Comparison of ENCODE assay signal across 8 mouse cellular contexts in genomic region chr10:75798176-75798696, GRCm38 (mm10). TPM values are rescaled to one million over a fixed set of nuclear protein-coding genes. Genes with fewer than 3 reads are reported as not detected.
A peak's percentile ranks its signal among the peaks of the same experiment; 100 is the strongest.
DNase-seq lines count a peak whose midpoint lies in the region; ATAC-seq and TF ChIP-seq lines count a peak whose summit lies in the region.

Gene Gstt1 (minus strand): TSS chr10:75798584.

- peak; percentile 59 for DNase-seq in MEL (ENCODE audit: low read depth, low spot score)
- peak; percentile 74 for DNase-seq in brain, adult 2 months (ENCODE audit: low read depth, low spot score)
- DNase-seq in kidney, postnatal 10 days = peak; percentile 78
- DNase-seq in lung, adult 2 months = peak; percentile 77
- DNase-seq in T-cell, adult 2 months (ENCODE audit: low spot score) = no peak

- H3K4me2 ChIP-seq in heart, embryonic 16.5 days (ENCODE audit: low read depth, low read length) = peak within 1 kb of the TSS; percentile 95
- H3K4me2 ChIP-seq in neural tube, embryonic 15.5 days = peak within 1 kb of the TSS; percentile 79

- no peak for TF ChIP-seq CTCF in MEL (IDR thresholded peaks at IDR 0.05 in 2 of 3, conservative IDR thresholded peaks at IDR 0.05 in 1 of 3; ENCODE audit: control insufficient read depth in 1 of 3, insufficient read depth in 1 of 3, low read depth in 2 of 3, low read length in 3 of 3, poor library complexity in 1 of 3, severe bottlenecking in 1 of 3)
- no peak for TF ChIP-seq CTCF in lung, adult 2 months (IDR thresholded peaks at IDR 0.05; ENCODE audit: insufficient read depth, low read length)

- TF ChIP-seq RAD21 in MEL (IDR thresholded peaks at IDR 0.05; ENCODE audit: low read depth, low read length) = no peak

- H3K27ac ChIP-seq in MEL (ENCODE audit: control insufficient read depth, low read depth, low read length) = no peak within 1 kb of the TSS
- peak within 1 kb of the TSS; percentile 32; the same call in 1 of the 2 replicates for H3K27ac ChIP-seq in heart, embryonic 16.5 days (ENCODE audit: low read length)
- no peak within 1 kb of the TSS for H3K27ac ChIP-seq in neural tube, embryonic 15.5 days (replicated peaks)

- H3K79me2 ChIP-seq in MEL (ENCODE audit: control insufficient read depth, insufficient read depth, low read length, poor library complexity) = no peaks in the 10 kb centered on the region

- WGBS in heart, embryonic 16.5 days = 2% methylated on average over 18 of the region's 18 CpGs
- 1% methylated on average over 18 of the region's 18 CpGs for WGBS in lung, adult 2 months
- WGBS in neural tube, embryonic 15.5 days = 2% methylated on average over 18 of the region's 18 CpGs

- TF ChIP-seq EP300 in MEL (IDR thresholded peaks at IDR 0.05; ENCODE audit: low read depth in 1 of 2, low read length in 2 of 2) = no peak

- peaks cover 0 to 2% of the 10 kb centered on the region in 2 experiments; a peak in 1 of 4 replicates for H3K36me3 ChIP-seq in MEL (ENCODE audit: control insufficient read depth in 1 of 2, insufficient read depth in 2 of 2, low read length in 2 of 2)
- no peaks in the 10 kb centered on the region for H3K36me3 ChIP-seq in erythroblast, embryonic 14.5 days (ENCODE audit: control insufficient read depth)
- no peaks in the 10 kb centered on the region for H3K36me3 ChIP-seq in heart, embryonic 16.5 days (ENCODE audit: control insufficient read depth, insufficient read depth)
- H3K36me3 ChIP-seq in neural tube, embryonic 15.5 days = no peaks in the 10 kb centered on the region

- H3K4me3 ChIP-seq in MEL (ENCODE audit: control insufficient read depth in 1 of 2, insufficient read depth in 1 of 2, low read depth in 2 of 2, low read length in 2 of 2) = peak within 1 kb of the TSS; percentile 61 to 97
- H3K4me3 ChIP-seq in erythroblast, embryonic 14.5 days (replicated peaks) = peak within 1 kb of the TSS; percentile 65
- H3K4me3 ChIP-seq in heart, embryonic 16.5 days (ENCODE audit: low read length) = peak within 1 kb of the TSS; percentile 64
- H3K4me3 ChIP-seq in lung, adult 2 months (replicated peaks; ENCODE audit: extremely low read depth, low read depth, low read length) = peak within 1 kb of the TSS; percentile 82
- peak within 1 kb of the TSS; percentile 42 for H3K4me3 ChIP-seq in neural tube, embryonic 15.5 days (replicated peaks)

- H3K9ac ChIP-seq in MEL (ENCODE audit: control insufficient read depth, low read depth, low read length, poor library complexity, severe bottlenecking) = peak within 1 kb of the TSS; percentile 46
- peak within 1 kb of the TSS; percentile 73 for H3K9ac ChIP-seq in heart, embryonic 16.5 days (ENCODE audit: low read length)
- H3K9ac ChIP-seq in neural tube, embryonic 15.5 days (replicated peaks) = peak within 1 kb of the TSS; percentile 42

- H3K27me3 ChIP-seq in MEL (ENCODE audit: control insufficient read depth in 1 of 2, insufficient read depth in 2 of 2, low read length in 2 of 2) = peaks cover 0 to 2% of the 10 kb centered on the region in 2 experiments; a peak in 3 of 4 replicates
- peaks cover 23% of the 10 kb centered on the region for H3K27me3 ChIP-seq in erythroblast, embryonic 14.5 days (ENCODE audit: control insufficient read depth)
- H3K27me3 ChIP-seq in heart, embryonic 16.5 days (ENCODE audit: control insufficient read depth, insufficient read depth, low read length) = no peaks in the 10 kb centered on the region
- peaks cover 10% of the 10 kb centered on the region; the same call in 1 of the 2 replicates for H3K27me3 ChIP-seq in neural tube, embryonic 15.5 days (replicated peaks)

- H3K4me1 ChIP-seq in MEL (ENCODE audit: control insufficient read depth in 1 of 2, insufficient read depth in 2 of 2, low read length in 2 of 2) = peaks cover 0 to 10% of the 10 kb centered on the region in 2 experiments; a peak in 3 of 4 replicates
- peaks cover 23% of the 10 kb centered on the region for H3K4me1 ChIP-seq in erythroblast, embryonic 14.5 days (ENCODE audit: control insufficient read depth)
- peaks cover 13% of the 10 kb centered on the region for H3K4me1 ChIP-seq in heart, embryonic 16.5 days (ENCODE audit: control insufficient read depth, insufficient read depth, low read length)
- peaks cover 8% of the 10 kb centered on the region for H3K4me1 ChIP-seq in lung, adult 2 months (ENCODE audit: control insufficient read depth, insufficient read depth, low read length)
- peaks cover 27% of the 10 kb centered on the region for H3K4me1 ChIP-seq in neural tube, embryonic 15.5 days

- TF ChIP-seq POLR2A in MEL (IDR thresholded peaks at IDR 0.05; ENCODE audit: control insufficient read depth in 1 of 2, insufficient read depth in 1 of 2, low read depth in 1 of 2, low read length in 2 of 2, poor library complexity in 1 of 2) = no peak
- TF ChIP-seq POLR2A in lung, adult 2 months (IDR thresholded peaks at IDR 0.05; ENCODE audit: borderline replicate concordance, extremely low read depth, low read depth, low read length) = peak; percentile 58; the same call in 1 of the 2 replicates

- no peaks in the 10 kb centered on the region for H3K9me3 ChIP-seq in MEL (replicated peaks; ENCODE audit: insufficient read depth, low read length)
- no peaks in the 10 kb centered on the region for H3K9me3 ChIP-seq in erythroblast, embryonic 14.5 days (ENCODE audit: control insufficient read depth, low read length)
- H3K9me3 ChIP-seq in heart, embryonic 16.5 days (replicated peaks; ENCODE audit: control insufficient read depth, low read length) = no peaks in the 10 kb centered on the region
- no peaks in the 10 kb centered on the region for H3K9me3 ChIP-seq in neural tube, embryonic 15.5 days (replicated peaks)

- peak; percentile 55 for ATAC-seq in heart, embryonic 16.5 days (replicated peaks; ENCODE audit: extremely low read depth, insufficient read depth, low FRiP score)
- peak; percentile 50; the same call in 1 of the 2 replicates for ATAC-seq in neural tube, embryonic 15.5 days (ENCODE audit: low FRiP score)

TF ChIP-seq in MEL, 35 proteins besides CTCF, POLR2A, EP300 and RAD21:
- no peak for TF ChIP-seq ELF1 (IDR thresholded peaks at IDR 0.05; ENCODE audit: low read depth, low read length)
- no peak for TF ChIP-seq POLR2AphosphoS5 (IDR thresholded peaks at IDR 0.05; ENCODE audit: borderline replicate concordance, low read depth, low read length)
- TF ChIP-seq JUND (IDR thresholded peaks at IDR 0.05; ENCODE audit: low read depth, low read length) = no peak
- TF ChIP-seq RCOR1 (IDR thresholded peaks at IDR 0.05; ENCODE audit: low read depth, low read length) = no peak
- no peak for TF ChIP-seq ZC3H11A (IDR thresholded peaks at IDR 0.05; ENCODE audit: low read depth, low read length)
- peak; percentile 24; the same call in 1 of the 2 replicates for TF ChIP-seq NRF1 (IDR thresholded peaks at IDR 0.05; ENCODE audit: insufficient read depth, low read depth, low read length, poor library complexity, severe bottlenecking)
- no peak for TF ChIP-seq TCF12 (IDR thresholded peaks at IDR 0.05; ENCODE audit: low read depth, low read length)

RNA-seq across cellular contexts. Expression of gene Gstt1, which starts in this region (rescaled TPM):
- total RNA-seq in MEL (2012; rRNA removed) = 1.3 and 2.0 TPM in 2 replicates
- polyA plus RNA-seq in MEL (2012; ENCODE audit: insufficient read depth in 1 of 2, insufficient read length in 2 of 2, low read depth in 1 of 2, low replicate concordance in 2 of 2, missing spikeins in 1 of 2) = 1 to 10 TPM in 1 of 2 experiments, not detected in 1; 3.8 TPM
- 0.14 and 0.22 TPM in 2 replicates for polyA plus RNA-seq in erythroblast, embryonic 14.5 days (2012)
- polyA plus RNA-seq in heart, embryonic 16.5 days (2015; fragmentation: Nextera tagmentation; extraction: Ambion mirVana) = 9.0 and 10.2 TPM in 2 replicates
- 163 and 178 TPM in 2 replicates for polyA plus RNA-seq in lung, adult 2 months (2012; rRNA removed)
- polyA plus RNA-seq in neural tube, embryonic 15.5 days (2015; fragmentation: Nextera tagmentation; extraction: Ambion mirVana) = 9.6 and 13.8 TPM in 2 replicates

Comparison
In these comparisons a context has a peak if more than half of its experiments do, and no peak if none do; other contexts are left out.
1. RNA of gene Gstt1 (polyA plus RNA-seq): 163 to 178 TPM in lung, adult 2 months; 9.6 to 13.8 TPM in neural tube, embryonic 15.5 days, 9.0 to 10.2 TPM in heart, embryonic 16.5 days, 3.8 TPM in MEL and 0.14 to 0.22 TPM in erythroblast, embryonic 14.5 days; every median in the first group is over 10 times any median in the second.
2. Peak in every context shown above with its lines, with median percentiles within 50 percentile points of each other: H3K4me3 ChIP-seq and H3K9ac ChIP-seq.